ENCODE assay signal across 30 mouse cellular contexts in the genomic region with DNA sequence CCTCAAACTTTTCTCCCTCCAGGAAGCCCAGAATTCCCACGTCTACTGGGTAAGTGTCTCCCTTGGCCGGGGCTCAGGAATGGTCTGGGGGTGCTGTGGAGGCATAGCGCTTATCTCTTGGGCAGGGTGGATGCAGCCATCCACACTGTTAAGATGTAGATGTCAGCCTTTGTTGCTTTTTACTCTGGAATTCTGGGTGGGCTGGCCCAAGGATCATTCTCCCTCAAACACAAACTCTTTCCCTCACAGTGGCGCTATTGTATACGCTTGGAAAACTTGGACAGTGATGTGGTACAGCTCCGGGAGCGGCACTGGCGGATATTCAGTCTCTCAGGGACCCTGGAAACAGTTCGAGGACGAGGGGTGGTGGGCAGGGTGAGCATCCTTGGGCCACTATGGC. TPM values are rescaled to one million over a fixed set of nuclear protein-coding genes. Genes with fewer than 3 reads are reported as not detected.
"Had no signal": no experiment of that assay in that cellular context is flagged by ENCODE, and none has a peak within 500 bp of the region (broad histone marks: within the 10 kb centered on the region; RNA-seq: fewer than 3 reads in every experiment).

No protein-coding gene starts in this region.

- H3K4me1 ChIP-seq: limb, embryonic 12.5 days; liver, embryonic 12.5 days; liver, embryonic 15.5 days; midbrain, embryonic 10.5 days; midbrain, embryonic 13.5 days; stomach, embryonic 15.5 days had no signal

- ATAC-seq: liver, embryonic 12.5 days; midbrain, embryonic 13.5 days; midbrain, embryonic 16.5 days had no signal

- H3K27ac ChIP-seq: kidney, postnatal 0 days; left cerebral cortex, adult 2 months; limb, embryonic 12.5 days; liver, embryonic 12.5 days; liver, embryonic 15.5 days; lung, embryonic 15.5 days; midbrain, embryonic 10.5 days; midbrain, embryonic 13.5 days; neural tube, embryonic 13.5 days; stomach, embryonic 15.5 days had no signal

- H3K4me2 ChIP-seq: limb, embryonic 12.5 days; liver, embryonic 12.5 days; liver, embryonic 15.5 days; lung, embryonic 15.5 days; midbrain, embryonic 13.5 days; neural tube, embryonic 13.5 days; stomach, embryonic 15.5 days had no signal

- H3K9ac ChIP-seq: limb, embryonic 12.5 days; liver, embryonic 12.5 days; liver, embryonic 15.5 days; lung, embryonic 15.5 days; midbrain, embryonic 13.5 days; neural tube, embryonic 13.5 days; stomach, embryonic 15.5 days had no signal

- H3K27me3 ChIP-seq: limb, embryonic 12.5 days; liver, embryonic 12.5 days; liver, embryonic 15.5 days; lung, embryonic 15.5 days; megakaryocyte, embryonic 14.5 days; midbrain, embryonic 13.5 days; neural tube, embryonic 13.5 days; stomach, embryonic 15.5 days had no signal

- H3K4me3 ChIP-seq: layer of hippocampus, adult 2 months; left cerebral cortex, adult 2 months; limb, embryonic 12.5 days; liver, embryonic 12.5 days; liver, embryonic 15.5 days; lung, embryonic 15.5 days; megakaryocyte, embryonic 14.5 days; midbrain, embryonic 10.5 days; midbrain, embryonic 13.5 days; neural tube, embryonic 13.5 days; stomach, embryonic 15.5 days had no signal

- H3K9me3 ChIP-seq: limb, embryonic 12.5 days; liver, embryonic 12.5 days; liver, embryonic 15.5 days; lung, embryonic 15.5 days; megakaryocyte, embryonic 14.5 days; midbrain, embryonic 10.5 days; midbrain, embryonic 13.5 days; neural tube, embryonic 13.5 days; stomach, embryonic 15.5 days had no signal

- DNase-seq: kidney, adult 2 months; kidney, postnatal 25 days; layer of hippocampus, adult 9-11 months; layer of hippocampus, postnatal 36 days; liver; lung, adult 18-20 months; lung, postnatal 10 days; lung, postnatal 36 days; retina, postnatal 1 day; right cerebral cortex, postnatal 25 days; spleen, adult 18-20 months; thymus, adult 2 months; thymus, postnatal 14 days; thymus, postnatal 4 days had no signal

RNA-seq across cellular contexts. Expression of a gene that starts 15.7 kb away (rescaled TPM):
- total RNA-seq: neutrophil, adult 5-6 weeks had no signal
- polyA plus RNA-seq: kidney, adult 2 months; kidney, embryonic 14.5 days; kidney, postnatal 0 days; large intestine, adult 2 months; limb, embryonic 12.5 days; lung, embryonic 15.5 days; midbrain, embryonic 10.5 days; midbrain, embryonic 13.5 days; stomach, embryonic 15.5 days had no signal
